Mouse (Mus musculus) forebrain, embryonic 16.5 days (tissue): ENCODE results near the gene Npy4r. TPM values are rescaled to one million over a fixed set of nuclear protein-coding genes. Genes with fewer than 3 reads are reported as not detected.

Experiments used
- ATAC-seq: fragments of 200-750 bp; cut with Nextera tagmentation; 2 replicates; pipeline ENCODE4 v1.8.0; 2017; ENCODE audit warnings: mild to moderate bottlenecking, moderate library complexity
- H3K27ac ChIP-seq: fragments of 300-500 bp; sonication (generic); 2 replicates; pipeline ENCODE4 v1.5.1; 2014; ENCODE audit warnings: low read length, control low read depth
- H3K27me3 ChIP-seq: fragments of 300-500 bp; sonication (generic); replicated peaks from 2 replicates; pipeline ENCODE4 v1.6.1; 2014; ENCODE audit warnings: low read length; ENCODE audit not compliant: control insufficient read depth, insufficient read depth
- H3K36me3 ChIP-seq: fragments of 300-500 bp; sonication (generic); 2 replicates; pipeline ENCODE4 v1.6.1; 2014; ENCODE audit not compliant: control insufficient read depth, insufficient read depth
- H3K4me1 ChIP-seq: fragments of 300-500 bp; sonication (generic); replicated peaks from 2 replicates; pipeline ENCODE4 v1.6.1; 2014; ENCODE audit warnings: low read length; ENCODE audit not compliant: control insufficient read depth, insufficient read depth
- H3K4me2 ChIP-seq: fragments of 300-500 bp; sonication (generic); 2 replicates; pipeline ENCODE4 v1.6.1; 2014; ENCODE audit warnings: mild to moderate bottlenecking, low read length, control low read depth
- H3K4me3 ChIP-seq: fragments of 300-500 bp; sonication (generic); replicated peaks from 2 replicates; pipeline ENCODE4 v1.5.1; 2014; ENCODE audit warnings: mild to moderate bottlenecking, low read length, control low read depth
- H3K9ac ChIP-seq: fragments of 300-500 bp; sonication (generic); replicated peaks from 2 replicates; pipeline ENCODE4 v1.6.1; 2014; ENCODE audit warnings: low read depth, low read length, control low read depth
- H3K9me3 ChIP-seq: fragments of 300-500 bp; sonication (generic); 2 replicates; pipeline ENCODE4 v1.6.1; 2016; ENCODE audit warnings: low read length; ENCODE audit not compliant: control insufficient read depth
- WGBS: fragments of 180-500 bp; shearing (Covaris S2); extraction: QIAGEN DNeasy Blood & Tissue Kit; methylation state at CpG from one replicate; pipeline ENCODE4 v1.1.7; 2014; 5-methylcytosine and 5-hydroxymethylcytosine counted together
- polyA plus RNA-seq: library from polyadenylated mRNA; unstranded; fragments of >200 nt; fragmentation: Nextera tagmentation; extraction: Ambion mirVana; gene quantifications from 2 replicates; pipeline ENCODE4 v1.2.1, GENCODE M21; 2015

Gene Npy4r
- polyA plus RNA-seq, 1 experiment from 2014 or later = 0.11 TPM

- ATAC-seq = no peak
- Histone ChIP-seq H3K9me3 (no peaks in the 10 kb centered on the region), H3K9ac (no peak overlapping the region), H3K4me1 (no peaks in the 10 kb centered on the region), H3K4me3 (no peak overlapping the region), H3K27me3 (no peaks in the 10 kb centered on the region), H3K4me2 (no peak overlapping the region), H3K36me3 (no peaks in the 10 kb centered on the region), H3K27ac (no peak overlapping the region)
- 95% methylated on average over 4 of the region's 4 CpGs for whole genome bisulfite sequencing
These were observed 30.6 kb downstream of the Npy4r start for GRCm38 (mm10) chr14:34121691-34122090.

DNA sequence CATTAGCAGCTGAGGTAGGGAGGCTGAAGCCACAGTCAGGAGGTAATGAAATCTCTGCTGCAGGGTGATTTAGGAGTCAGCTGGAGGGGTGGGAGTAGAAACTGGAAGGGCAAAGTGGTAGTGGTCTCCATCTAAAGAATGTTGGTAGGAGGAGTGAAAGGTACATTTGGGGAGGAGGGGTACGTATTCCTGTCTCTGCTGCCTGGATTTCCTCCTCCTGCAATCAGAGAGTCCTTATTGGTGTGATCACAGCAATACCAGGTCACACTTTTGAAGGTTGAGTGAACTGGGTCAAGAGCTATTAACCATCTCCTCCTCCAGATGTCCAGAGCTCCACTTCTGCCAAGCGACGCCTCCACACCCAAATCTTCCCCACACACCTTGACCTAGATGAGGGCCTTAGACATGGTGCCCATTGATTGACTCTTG is 31.4 kb downstream of the Npy4r start:
- WGBS = 90% methylated on average over 3 of the region's 3 CpGs
- Histone ChIP-seq H3K4me3 (no peak overlapping the region), H3K27me3 (no peaks in the 10 kb centered on the region), H3K9ac (no peak overlapping the region), H3K9me3 (no peaks in the 10 kb centered on the region), H3K4me2 (no peak overlapping the region), H3K36me3 (no peaks in the 10 kb centered on the region), H3K27ac (no peak overlapping the region), H3K4me1 (no peaks in the 10 kb centered on the region)
- no peak for ATAC-seq

- H3K27me3 ChIP-seq = no peaks in the 10 kb centered on the region
- no peaks in the 10 kb centered on the region for H3K9me3 ChIP-seq
- ATAC-seq = no peak
- 82% methylated on average over 12 of the region's 12 CpGs for WGBS
- no peaks in the 10 kb centered on the region for H3K36me3 ChIP-seq
- H3K27ac ChIP-seq = no peak overlapping the region
- no peaks in the 10 kb centered on the region for H3K4me1 ChIP-seq
- H3K4me3 ChIP-seq = no peak overlapping the region
- H3K9ac ChIP-seq = no peak overlapping the region
- H3K4me2 ChIP-seq = no peak overlapping the region
These were observed 32.0 kb downstream of the Npy4r start for GRCm38 (mm10) chr14:34120016-34120910.

GRCm38 (mm10) chr14:34119046-34119723 is 33.1 kb downstream of the Npy4r start:
- Histone ChIP-seq H3K4me1 (no peaks in the 10 kb centered on the region), H3K9ac (no peak overlapping the region), H3K27ac (no peak overlapping the region), H3K4me3 (no peak overlapping the region), H3K27me3 (no peaks in the 10 kb centered on the region), H3K36me3 (no peaks in the 10 kb centered on the region), H3K9me3 (no peaks in the 10 kb centered on the region), H3K4me2 (no peak overlapping the region)
- ATAC-seq = no peak
- whole genome bisulfite sequencing = 82% methylated on average over 7 of the region's 7 CpGs

- H3K9ac ChIP-seq = no peak overlapping the region
- H3K27me3 ChIP-seq = no peaks in the 10 kb centered on the region
- H3K27ac ChIP-seq = no peak overlapping the region
- H3K4me1 ChIP-seq = no peaks in the 10 kb centered on the region
- H3K4me2 ChIP-seq = no peak overlapping the region
- no peaks in the 10 kb centered on the region for H3K36me3 ChIP-seq
- no peaks in the 10 kb centered on the region for H3K9me3 ChIP-seq
- no peak overlapping the region for H3K4me3 ChIP-seq
- WGBS = 83% methylated on average over 4 of the region's 4 CpGs
- ATAC-seq = no peak
These were observed 38.0 kb downstream of the Npy4r start for GRCm38 (mm10) chr14:34114311-34114710.

DNA sequence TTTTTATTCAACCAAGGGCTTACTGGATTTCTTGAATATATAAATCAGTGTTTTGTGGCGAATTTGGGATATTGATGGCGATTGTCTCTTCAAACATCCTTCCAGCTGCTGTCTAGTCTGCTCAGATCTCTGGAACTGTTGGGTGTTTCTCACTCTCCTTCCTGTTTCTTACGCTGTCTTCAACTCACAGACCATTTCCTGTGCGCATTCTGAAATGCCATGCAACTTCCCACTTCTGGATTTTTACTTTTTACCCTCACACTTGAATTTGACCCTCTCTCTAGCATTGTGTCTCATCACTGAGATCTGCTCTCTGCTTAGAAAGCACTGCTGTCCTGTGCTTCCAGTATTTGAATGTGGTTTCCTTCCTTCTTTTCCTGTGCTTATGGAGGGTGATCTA is 44.7 kb downstream of the Npy4r start:
- no peak overlapping the region for H3K4me2 ChIP-seq
- H3K4me1 ChIP-seq = no peaks in the 10 kb centered on the region
- no peak overlapping the region for H3K27ac ChIP-seq
- no peak overlapping the region for H3K9ac ChIP-seq
- H3K4me3 ChIP-seq = no peak overlapping the region
- ATAC-seq = no peak
- H3K36me3 ChIP-seq = no peaks in the 10 kb centered on the region
- H3K27me3 ChIP-seq = no peaks in the 10 kb centered on the region
- no peaks in the 10 kb centered on the region for H3K9me3 ChIP-seq
- WGBS = 82% methylated on average over 4 of the region's 4 CpGs

DNA sequence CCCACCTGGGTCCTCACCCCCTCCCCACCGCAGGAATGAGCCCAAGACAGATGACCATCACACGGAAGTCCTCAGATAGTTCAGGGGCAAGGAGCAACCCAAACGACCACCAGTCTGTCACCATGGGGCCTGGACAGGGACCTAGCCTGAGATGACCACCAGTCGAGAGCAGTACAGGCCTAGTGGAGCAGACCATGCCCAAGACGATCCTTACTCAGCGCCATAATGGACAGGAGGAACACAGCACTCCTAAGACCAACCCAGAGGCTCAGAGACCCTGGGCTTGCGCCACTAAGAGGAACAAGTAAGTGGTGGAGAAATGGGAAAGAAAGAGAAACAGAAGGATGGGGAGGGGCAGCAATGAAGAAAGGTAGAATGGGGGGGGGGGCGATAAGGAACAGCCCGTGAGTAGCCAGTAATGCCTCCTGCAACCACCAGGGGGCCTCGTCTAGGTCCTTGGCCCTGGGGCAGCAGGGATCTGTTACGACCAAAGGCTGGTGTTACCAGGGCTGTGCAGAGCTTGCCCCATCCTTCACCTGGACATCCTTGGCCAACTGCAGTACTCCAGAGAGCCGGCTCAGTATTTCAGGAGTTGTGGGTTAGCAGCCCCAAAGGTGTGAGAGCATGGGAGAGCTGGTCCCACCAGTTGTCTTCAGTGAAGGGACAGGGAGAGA is 45.8 kb downstream of the Npy4r start:
- H3K9me3 ChIP-seq = no peaks in the 10 kb centered on the region
- H3K4me3 ChIP-seq = no peak overlapping the region
- 62% methylated on average over 12 of the region's 12 CpGs for WGBS
- no peak for ATAC-seq
- H3K27me3 ChIP-seq = no peaks in the 10 kb centered on the region
- no peaks in the 10 kb centered on the region for H3K36me3 ChIP-seq
- H3K4me2 ChIP-seq = no peak overlapping the region
- no peaks in the 10 kb centered on the region for H3K4me1 ChIP-seq
- H3K27ac ChIP-seq = no peak overlapping the region
- H3K9ac ChIP-seq = no peak overlapping the region

GRCm38 (mm10) chr14:34104892-34105291 is 47.4 kb downstream of the Npy4r start:
- H3K9ac ChIP-seq = no peak overlapping the region
- H3K9me3 ChIP-seq = no peaks in the 10 kb centered on the region
- no peaks in the 10 kb centered on the region for H3K27me3 ChIP-seq
- no peaks in the 10 kb centered on the region for H3K36me3 ChIP-seq
- H3K4me3 ChIP-seq = no peak overlapping the region
- H3K27ac ChIP-seq = no peak overlapping the region
- no peaks in the 10 kb centered on the region for H3K4me1 ChIP-seq
- no peak overlapping the region for H3K4me2 ChIP-seq
- WGBS = 22% methylated on average over 8 of the region's 8 CpGs
- ATAC-seq = no peak

DNA sequence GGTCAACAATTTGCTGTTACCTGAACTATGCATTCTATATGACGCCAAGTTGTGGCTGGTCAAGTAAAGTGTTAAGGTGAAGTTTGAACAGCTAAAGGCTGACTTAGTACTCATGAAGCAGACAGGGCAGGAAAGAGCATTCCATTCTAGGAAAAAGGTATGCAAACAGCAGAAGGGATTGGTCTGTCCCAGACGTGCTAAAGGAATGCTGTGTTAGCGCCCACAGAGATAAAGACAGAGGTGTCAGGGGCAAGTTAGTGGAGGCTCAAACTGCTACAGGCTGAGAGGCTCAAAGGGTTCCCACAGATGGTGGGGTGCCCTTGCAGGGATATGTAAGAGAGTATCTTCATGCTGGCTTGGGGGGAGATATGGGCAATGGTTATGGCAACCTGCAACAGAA is 48.4 kb downstream of the Npy4r start:
- no peak overlapping the region for H3K9ac ChIP-seq
- H3K36me3 ChIP-seq = no peaks in the 10 kb centered on the region
- no peak overlapping the region for H3K4me3 ChIP-seq
- H3K9me3 ChIP-seq = no peaks in the 10 kb centered on the region
- ATAC-seq = no peak
- WGBS = 89% methylated on average over 3 of the region's 3 CpGs
- no peaks in the 10 kb centered on the region for H3K27me3 ChIP-seq
- no peak overlapping the region for H3K27ac ChIP-seq
- H3K4me1 ChIP-seq = no peaks in the 10 kb centered on the region
- H3K4me2 ChIP-seq = no peak overlapping the region
